Mouse (Mus musculus) spleen, adult 2 months (tissue): ENCODE results near the gene Tmem191c. TPM values are rescaled to one million over a fixed set of nuclear protein-coding genes. Genes with fewer than 3 reads are reported as not detected.
A peak's percentile ranks its signal among the peaks of the same experiment; 100 is the strongest.

Source experiments
- DNase-seq, 2 experiments: peaks; one replicate each; pipeline versions ENCODE4 v3.0.0 to v3.0.0-alpha.2; 2012 to 2021; ENCODE audit warnings: low spot score in 2 of 2, low read depth in 1 of 2
- H3K27ac ChIP-seq: fragments of 200-500 bp; 2 replicates; pipeline ENCODE4 v1.5.1; 2012; ENCODE audit warnings: low read length, inconsistent platforms; ENCODE audit not compliant: insufficient read depth
- H3K27me3 ChIP-seq: fragments of 200-500 bp; 2 replicates; pipeline ENCODE4 v1.6.1; 2012; ENCODE audit warnings: mild to moderate bottlenecking, moderate library complexity, low read length, inconsistent platforms; ENCODE audit not compliant: control insufficient read depth, insufficient read depth
- H3K36me3 ChIP-seq: fragments of 200-500 bp; 2 replicates; pipeline ENCODE4 v1.6.1; 2012; ENCODE audit warnings: mild to moderate bottlenecking, low read length, inconsistent platforms; ENCODE audit not compliant: control insufficient read depth, insufficient read depth
- H3K4me1 ChIP-seq: fragments of 200-500 bp; 2 replicates; pipeline ENCODE4 v1.6.1; 2011; ENCODE audit warnings: inconsistent platforms; ENCODE audit not compliant: control insufficient read depth, insufficient read depth, insufficient read length
- H3K4me3 ChIP-seq: fragments of 200-500 bp; 2 replicates; pipeline ENCODE4 v1.5.1; 2011; ENCODE audit warnings: mild to moderate bottlenecking, inconsistent platforms; ENCODE audit not compliant: insufficient read depth, insufficient read length; ENCODE audit errors: extremely low read depth
- CTCF ChIP-seq: fragments of 200-500 bp; IDR thresholded peaks from 2 replicates; pipeline ENCODE4 v1.5.1; 2011; ENCODE audit warnings: mild to moderate bottlenecking, inconsistent platforms; ENCODE audit not compliant: insufficient read depth, insufficient read length, insufficient replicate concordance; ENCODE audit errors: extremely low read depth
- POLR2A ChIP-seq: fragments of 200-500 bp; IDR thresholded peaks from 2 replicates; pipeline ENCODE4 v1.6.1; 2011; ENCODE audit warnings: low read depth, low read length, inconsistent platforms
- WGBS: fragments of 180-500 bp; shearing (Covaris S2); methylation state at CpG from one replicate; pipeline ENCODE4 v1.1.7; 2018; 5-methylcytosine and 5-hydroxymethylcytosine counted together
- polyA plus RNA-seq: library from polyadenylated mRNA; depleted of rRNA; stranded (reverse); fragments of >200 nt; gene quantifications from 2 replicates; pipeline ENCODE4 v1.2.3, GENCODE M21; 2012

The Tmem191c gene
- polyA plus RNA-seq, 1 experiment, result 22.9 TPM

- Histone ChIP-seq H3K27ac (no peak overlapping the region), H3K4me3 (no peak overlapping the region), H3K36me3 (0 out of 2 replicates have a peak, but pooled peaks cover 4% of the 10 kb centered on the region), H3K4me1 (no peaks in the 10 kb centered on the region), H3K27me3 (no peaks in the 10 kb centered on the region)
- DNase-seq, result no peak
- 79% methylated on average over 1 of the region's 1 CpGs for WGBS
- TF ChIP-seq CTCF (no peak), POLR2A (no peak)
Measured at GRCm38 (mm10) chr16:17261341-17261740, 14.5 kb upstream of the Tmem191c start.

GRCm38 (mm10) chr16:17266113-17266512, 9.8 kb upstream of the Tmem191c start:
- DNase-seq, result no peak
- Histone ChIP-seq H3K27me3 (no peaks in the 10 kb centered on the region), H3K4me1 (no peaks in the 10 kb centered on the region), H3K4me3 (no peak overlapping the region), H3K36me3 (no peaks in the 10 kb centered on the region), H3K27ac (no peak overlapping the region)
- no peak for TF ChIP-seq CTCF
- no peak for TF ChIP-seq POLR2A
- WGBS, result 84% methylated on average over 3 of the region's 3 CpGs

- Histone ChIP-seq H3K4me3 (no peak overlapping the region), H3K27me3 (no peaks in the 10 kb centered on the region), H3K27ac (no peak overlapping the region), H3K4me1 (no peaks in the 10 kb centered on the region), H3K36me3 (no peaks in the 10 kb centered on the region)
- 75% methylated on average over 5 of the region's 5 CpGs for WGBS
- no peak for TF ChIP-seq CTCF
- TF ChIP-seq POLR2A, result no peak
- no peak for DNase-seq
Measured at GRCm38 (mm10) chr16:17267937-17268336, 7.9 kb upstream of the Tmem191c start.

- TF ChIP-seq CTCF, result no peak
- no peak for TF ChIP-seq POLR2A
- Histone ChIP-seq H3K27me3 (no peaks in the 10 kb centered on the region), H3K36me3 (no peaks in the 10 kb centered on the region), H3K4me1 (no peaks in the 10 kb centered on the region), H3K27ac (no peak overlapping the region), H3K4me3 (no peak overlapping the region)
- DNase-seq, result no peak
- 77% methylated on average over 5 of the region's 5 CpGs for WGBS
Measured at GRCm38 (mm10) chr16:17269872-17270271, 6.0 kb upstream of the Tmem191c start.

GRCm38 (mm10) chr16:17271124-17271523, 4.8 kb upstream of the Tmem191c start:
- DNase-seq, result peak in 1 of 2 experiments; percentile 34
- Histone ChIP-seq H3K36me3 (no peaks in the 10 kb centered on the region), H3K4me1 (no peaks in the 10 kb centered on the region), H3K4me3 (no peak overlapping the region), H3K27ac (no peak overlapping the region), H3K27me3 (no peaks in the 10 kb centered on the region)
- TF ChIP-seq CTCF (no peak), POLR2A (no peak)
- WGBS, result 73% methylated on average over 4 of the region's 4 CpGs

- 79% methylated on average over 6 of the region's 6 CpGs for WGBS
- Histone ChIP-seq H3K27me3 (no peaks in the 10 kb centered on the region), H3K27ac (no peak overlapping the region), H3K4me1 (no peaks in the 10 kb centered on the region), H3K36me3 (no peaks in the 10 kb centered on the region), H3K4me3 (no peak overlapping the region)
- TF ChIP-seq POLR2A, result no peak
- no peak for TF ChIP-seq CTCF
- no peak for DNase-seq
Measured at GRCm38 (mm10) chr16:17271856-17272255, 4.0 kb upstream of the Tmem191c start.
